Mouse (Mus musculus) stomach, postnatal 0 days (tissue): Measurements from ENCODE around the gene Pgp. TPM values are rescaled to one million over a fixed set of nuclear protein-coding genes. Genes with fewer than 3 reads are reported as not detected.

Source experiments
- ATAC-seq: fragments of 200-750 bp; cut with Nextera tagmentation; 2 replicates; pipeline ENCODE4 v1.8.0; 2017; ENCODE audit not compliant: low FRiP score, low TSS enrichment
- DNase-seq: peaks from one replicate; pipeline ENCODE4 v3.0.0-alpha.2; 2016; ENCODE audit warnings: low spot score
- H3K27ac ChIP-seq: fragments of 300-500 bp; sonication (generic); replicated peaks from 2 replicates; pipeline ENCODE4 v1.5.1; 2014; ENCODE audit warnings: mild to moderate bottlenecking, control low read depth
- H3K27me3 ChIP-seq: fragments of 300-500 bp; sonication (generic); 2 replicates; pipeline ENCODE4 v1.6.1; 2014; ENCODE audit warnings: low read length; ENCODE audit not compliant: control insufficient read depth, insufficient read depth
- H3K36me3 ChIP-seq: fragments of 300-500 bp; sonication (generic); 2 replicates; pipeline ENCODE4 v1.6.1; 2014; ENCODE audit warnings: low read length, mixed read lengths; ENCODE audit not compliant: control insufficient read depth, insufficient read depth
- H3K4me1 ChIP-seq: fragments of 300-500 bp; sonication (generic); replicated peaks from 2 replicates; pipeline ENCODE4 v1.6.1; 2014; ENCODE audit warnings: antibody characterized with exemption; ENCODE audit not compliant: control insufficient read depth, insufficient read depth
- H3K4me2 ChIP-seq: fragments of 300-500 bp; sonication (generic); replicated peaks from 2 replicates; pipeline ENCODE4 v1.6.1; 2014; ENCODE audit warnings: low read depth, mild to moderate bottlenecking, control low read depth, moderate library complexity
- H3K4me3 ChIP-seq: fragments of 300-500 bp; sonication (generic); 2 replicates; pipeline ENCODE4 v1.5.1; 2014; ENCODE audit warnings: low read depth, low read length, control low read depth
- H3K9ac ChIP-seq: fragments of 300-500 bp; sonication (generic); 2 replicates; pipeline ENCODE4 v1.6.1; 2014; ENCODE audit warnings: mild to moderate bottlenecking, low read length, control low read depth, mixed read lengths
- H3K9me3 ChIP-seq: fragments of 300-500 bp; sonication (generic); 2 replicates; pipeline ENCODE4 v1.6.1; 2016; ENCODE audit warnings: low read length; ENCODE audit not compliant: control insufficient read depth
- CTCF ChIP-seq: IDR thresholded peaks from 2 replicates; pipeline ENCODE4 v1.5.1; 2016; ENCODE audit warnings: antibody characterized with exemption, low read depth, mild to moderate bottlenecking, moderate library complexity
- EP300 ChIP-seq: optimal IDR thresholded peaks from 2 replicates; pipeline ENCODE3; 2016; ENCODE audit warnings: antibody characterized with exemption
- WGBS: fragments of 180-500 bp; shearing (Covaris S2); extraction: QIAGEN DNeasy Blood & Tissue Kit; methylation state at CpG from one replicate; pipeline ENCODE4 v1.1.7; 2014; 5-methylcytosine and 5-hydroxymethylcytosine counted together
- polyA plus RNA-seq: library from polyadenylated mRNA; unstranded; fragments of >200 nt; fragmentation: Nextera tagmentation; extraction: Ambion mirVana; gene quantifications from 2 replicates; pipeline ENCODE4 v1.2.1, GENCODE M21; 2015

The Pgp gene
- polyA plus RNA-seq, 1 experiment from 2014 or later = 48.9 TPM

- H3K4me1 ChIP-seq = no peaks in the 10 kb centered on the region; the same call in 1 of the 2 replicates
- no peak overlapping the region for H3K27ac ChIP-seq
- no peaks in the 10 kb centered on the region for H3K9me3 ChIP-seq
- no peak overlapping the region for H3K4me2 ChIP-seq
- no peak for ATAC-seq
- 78% methylated on average over 4 of the region's 4 CpGs for WGBS
- no peak for DNase-seq
- no peaks in the 10 kb centered on the region for H3K36me3 ChIP-seq
- no peak overlapping the region for H3K9ac ChIP-seq
- H3K27me3 ChIP-seq = no peaks in the 10 kb centered on the region
- TF ChIP-seq EP300 = no peak
- TF ChIP-seq CTCF = no peak
- no peak overlapping the region for H3K4me3 ChIP-seq
Observed at GRCm38 (mm10) chr17:24490399-24490798, 20.2 kb downstream of the Pgp start.

GRCm38 (mm10) chr17:24494627-24495335, 24.6 kb downstream of the Pgp start:
- H3K27me3 ChIP-seq = no peaks in the 10 kb centered on the region
- peak; percentile 85 for TF ChIP-seq CTCF
- no peak for TF ChIP-seq EP300
- DNase-seq = peak; percentile 62
- H3K4me2 ChIP-seq = no peak overlapping the region
- H3K4me1 ChIP-seq = no peaks in the 10 kb centered on the region
- no peak overlapping the region for H3K27ac ChIP-seq
- no peaks in the 10 kb centered on the region for H3K36me3 ChIP-seq
- no peak overlapping the region for H3K4me3 ChIP-seq
- H3K9me3 ChIP-seq = no peaks in the 10 kb centered on the region
- H3K9ac ChIP-seq = no peak overlapping the region
- ATAC-seq = no peak
- WGBS = 43% methylated on average over 2 of the region's 2 CpGs

- H3K4me2 ChIP-seq = no peak overlapping the region
- H3K27me3 ChIP-seq = no peaks in the 10 kb centered on the region
- H3K27ac ChIP-seq = no peak overlapping the region
- H3K4me1 ChIP-seq = no peaks in the 10 kb centered on the region
- H3K36me3 ChIP-seq = no peaks in the 10 kb centered on the region
- 77% methylated on average over 3 of the region's 3 CpGs for WGBS
- no peaks in the 10 kb centered on the region for H3K9me3 ChIP-seq
- TF ChIP-seq EP300 (no peak), CTCF (no peak)
- DNase-seq = no peak
- no peak for ATAC-seq
- no peak overlapping the region for H3K9ac ChIP-seq
- H3K4me3 ChIP-seq = no peak overlapping the region
Observed at GRCm38 (mm10) chr17:24495443-24495842, 25.3 kb downstream of the Pgp start.

GRCm38 (mm10) chr17:24496026-24496425, 25.8 kb downstream of the Pgp start:
- Histone ChIP-seq H3K36me3 (no peaks in the 10 kb centered on the region), H3K4me2 (no peak overlapping the region), H3K9ac (peak overlapping the region; percentile 13; the same call in 1 of the 2 replicates), H3K4me3 (no peak overlapping the region), H3K27ac (no peak overlapping the region), H3K9me3 (no peaks in the 10 kb centered on the region), H3K4me1 (no peaks in the 10 kb centered on the region), H3K27me3 (no peaks in the 10 kb centered on the region)
- no peak for ATAC-seq
- 71% methylated on average over 1 of the region's 1 CpGs for WGBS
- TF ChIP-seq EP300 (no peak), CTCF (no peak)
- no peak for DNase-seq

GRCm38 (mm10) chr17:24502208-24502607, 32.0 kb downstream of the Pgp start:
- Histone ChIP-seq H3K27ac (no peak overlapping the region), H3K36me3 (no peaks in the 10 kb centered on the region), H3K4me1 (no peaks in the 10 kb centered on the region; the same call in 1 of the 2 replicates), H3K4me3 (no peak overlapping the region), H3K9me3 (no peaks in the 10 kb centered on the region), H3K4me2 (no peak overlapping the region), H3K9ac (no peak overlapping the region), H3K27me3 (no peaks in the 10 kb centered on the region)
- no peak for DNase-seq
- no peak for TF ChIP-seq EP300
- peak; percentile 49 for TF ChIP-seq CTCF
- ATAC-seq = no peak
- 50% methylated on average over 11 of the region's 11 CpGs for WGBS

GRCm38 (mm10) chr17:24504085-24504484, 33.9 kb downstream of the Pgp start:
- peaks cover 4% of the 10 kb centered on the region for H3K36me3 ChIP-seq

More at GRCm38 (mm10) chr17:24504085-24504484, 33.9 kb downstream of the Pgp start:
- Histone ChIP-seq H3K4me1 (no peaks in the 10 kb centered on the region; the same call in 1 of the 2 replicates), H3K27me3 (no peaks in the 10 kb centered on the region), H3K4me3 (no peak overlapping the region), H3K27ac (no peak overlapping the region), H3K9me3 (no peaks in the 10 kb centered on the region), H3K9ac (no peak overlapping the region), H3K4me2 (no peak overlapping the region)
- 88% methylated on average over 10 of the region's 10 CpGs for WGBS
- no peak for TF ChIP-seq CTCF
- TF ChIP-seq EP300 = no peak
- DNase-seq (no peak), ATAC-seq (no peak)
